Mouse (Mus musculus): Measurements from ENCODE around the gene Wars2. TPM values are rescaled to one million over a fixed set of nuclear protein-coding genes. Genes with fewer than 3 reads are reported as not detected.

The Wars2 gene
- polyA plus RNA-seq, 1 experiment: 4.2 TPM

- H3K27ac ChIP-seq (ENCODE audit: control insufficient read depth, insufficient read depth, low read depth, low read length, poor library complexity): no peak overlapping the region
- no peak overlapping the region for H3K4me3 ChIP-seq (replicated peaks; ENCODE audit: control insufficient read depth, low read depth, low read length)
- TF ChIP-seq POLR2A (IDR thresholded peaks at IDR 0.05; ENCODE audit: borderline replicate concordance, control insufficient read depth, low read depth, low read length) (no peak), CTCF (IDR thresholded peaks at IDR 0.05; ENCODE audit: control insufficient read depth, insufficient read depth, low read length) (no peak)
- no peaks in the 10 kb centered on the region for H3K4me1 ChIP-seq (ENCODE audit: control insufficient read depth, insufficient read depth, low read length)
- WGBS: 38% methylated on average over 2 of the region's 2 CpGs
Observed at GRCm38 (mm10) chr3:99288302-99288701, 147.4 kb downstream of the Wars2 start.

Other genes with a start within 250 kb of the Wars2 start
- gene Hao2, start 247.8 kb upstream of the Wars2 start, polyA plus RNA-seq (2011; ENCODE audit: insufficient read depth, insufficient read length, low replicate concordance, missing spikeins): 0.97 TPM in 1 of 2 replicates, not detected in the other
- gene Tbx15, start 99.3 kb downstream of the Wars2 start, polyA plus RNA-seq (2011; ENCODE audit: insufficient read depth, insufficient read length, low replicate concordance, missing spikeins): 1.3 and 2.7 TPM in 2 replicates

Measured in bone marrow, adult 2 months (tissue).